Mouse (Mus musculus) cerebellum, adult 11 months (tissue): ENCODE measurements around the gene Slc35b2.

ENCODE experiments used
- DNase-seq: peaks from one replicate; pipeline ENCODE4 v3.0.0; 2022

The Slc35b2 gene

DNA sequence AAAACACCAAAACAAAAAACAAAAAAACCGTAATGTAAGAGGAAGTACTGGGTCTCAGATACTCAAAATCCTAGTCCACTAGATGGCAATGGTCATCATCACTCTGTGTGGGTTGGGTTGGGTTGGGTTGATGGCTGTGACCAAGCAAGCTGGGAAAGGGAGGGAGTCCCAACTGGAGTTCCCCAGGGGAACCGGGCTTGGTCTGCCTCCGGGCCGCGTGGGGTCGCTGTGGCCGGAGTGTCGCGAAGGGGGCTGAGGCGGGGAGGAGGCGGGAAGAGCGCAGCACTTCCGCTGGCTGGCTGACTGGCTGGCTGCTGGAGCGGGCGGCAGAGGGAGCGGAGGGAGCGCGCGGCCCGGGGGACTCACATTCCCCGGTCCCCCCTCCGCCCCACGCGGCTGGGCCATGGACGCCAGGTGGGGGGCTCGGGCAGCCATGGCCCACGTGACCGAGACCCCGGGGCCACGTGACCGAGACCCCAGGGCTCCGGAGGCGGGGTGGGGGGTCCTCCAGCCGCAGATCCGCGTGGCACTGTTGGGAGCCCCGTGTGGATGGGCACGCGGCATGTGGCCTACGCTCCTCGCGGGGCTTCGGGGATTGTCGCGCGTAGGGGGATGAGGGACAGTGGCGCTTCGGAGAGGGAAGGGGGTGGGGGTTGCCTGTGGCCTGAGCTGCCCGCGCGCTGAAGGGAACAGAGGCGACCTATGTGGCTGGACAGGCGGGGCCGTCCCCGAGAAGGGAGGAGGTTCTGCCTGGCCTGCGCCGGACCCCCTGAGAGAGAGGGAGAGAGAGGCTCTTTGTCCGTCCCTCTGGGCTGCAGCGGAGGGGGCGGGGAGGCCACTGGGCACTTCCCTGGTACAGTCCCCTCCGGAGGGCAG is at the start of gene Slc35b2:
Gene Slc35b2 (plus strand): TSS at position 220 of the 876 bp plus-strand sequence.
- peak; percentile 90 for DNase-seq

DNA sequence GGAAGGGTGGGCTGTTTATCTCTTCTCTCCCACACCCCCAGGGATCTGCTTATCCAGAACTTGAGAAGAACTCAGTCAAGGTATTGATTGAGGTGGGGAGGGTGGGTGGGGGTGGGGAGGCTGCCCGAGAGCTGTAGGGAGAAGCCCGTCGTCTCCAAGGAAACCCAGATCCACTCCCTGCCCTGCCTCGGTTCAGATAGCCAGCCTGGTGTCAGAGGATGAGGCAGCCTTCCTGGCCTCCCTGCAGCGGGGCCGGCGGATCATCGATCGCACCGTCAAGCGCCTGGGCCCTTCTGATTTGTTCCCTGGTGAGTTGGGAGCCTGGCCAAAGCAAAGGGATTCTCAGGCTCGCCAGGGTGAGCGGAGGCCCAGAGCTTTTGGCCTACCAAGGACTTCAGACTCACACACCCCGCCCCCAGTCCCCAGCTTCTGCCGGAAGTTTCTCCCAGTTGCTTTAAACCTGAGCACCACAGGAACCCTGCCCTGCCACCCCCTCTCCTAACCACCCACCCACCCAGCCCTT is 48.4 kb upstream of the Slc35b2 start:
- no peak for DNase-seq

DNA sequence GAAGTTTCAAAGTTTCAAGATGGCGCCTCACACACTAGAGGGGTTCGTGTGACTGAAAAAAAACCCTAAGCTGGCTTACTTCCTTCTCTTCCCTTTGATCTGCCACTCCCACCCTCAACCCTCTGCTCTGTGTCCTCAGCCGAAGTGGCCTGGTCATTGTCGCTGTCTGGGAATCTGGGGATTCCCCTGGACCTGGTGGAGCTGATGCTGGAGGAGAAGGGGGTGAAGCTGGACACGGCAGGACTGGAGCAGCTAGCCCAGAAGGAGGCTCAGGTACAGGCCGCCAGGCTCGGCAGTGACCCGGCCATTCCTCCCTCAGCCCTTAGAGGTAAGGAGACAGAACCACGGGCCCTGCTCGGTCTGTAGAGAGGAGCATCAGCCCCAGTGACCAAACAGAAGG is 47.9 kb upstream of the Slc35b2 start:
- DNase-seq = no peak

DNA sequence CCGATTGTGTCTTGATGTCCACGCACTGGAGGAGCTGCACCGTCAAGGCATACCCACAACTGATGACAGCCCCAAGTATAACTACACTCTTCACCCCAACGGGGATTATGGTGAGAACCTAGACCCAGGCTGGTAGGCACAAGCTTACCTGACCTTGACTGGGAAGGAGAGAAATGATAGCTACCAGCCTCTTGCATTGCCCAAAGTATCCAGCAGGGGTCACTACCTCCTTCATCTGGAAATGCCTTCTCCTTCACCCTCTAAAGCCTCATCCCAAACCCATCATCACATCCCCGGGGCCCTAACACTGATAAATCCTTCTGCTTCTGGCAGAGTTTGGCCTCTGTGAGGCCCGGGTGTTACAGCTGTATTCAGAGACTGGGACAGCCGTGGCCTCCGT is 47.2 kb upstream of the Slc35b2 start:
- DNase-seq = peak; percentile 90

DNA sequence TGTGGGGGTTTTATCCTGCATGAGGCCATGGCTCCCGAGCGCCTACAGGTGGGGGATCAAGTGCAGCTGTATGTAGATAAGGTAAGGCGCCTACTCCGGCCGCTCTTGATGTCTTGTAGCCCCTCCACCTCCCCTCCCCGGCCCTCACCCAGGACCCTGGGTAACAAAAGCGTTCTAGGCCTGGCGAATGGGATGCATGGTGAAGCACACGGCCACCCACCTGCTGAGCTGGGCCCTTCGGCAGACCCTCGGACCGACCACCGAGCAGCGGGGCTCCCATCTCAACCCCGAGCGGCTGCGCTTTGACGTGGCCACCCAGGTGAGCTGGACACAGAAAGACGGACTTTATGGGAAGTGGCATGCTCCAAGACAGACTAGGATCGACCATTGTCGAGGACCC is 46.5 kb upstream of the Slc35b2 start:
- no peak for DNase-seq

DNA sequence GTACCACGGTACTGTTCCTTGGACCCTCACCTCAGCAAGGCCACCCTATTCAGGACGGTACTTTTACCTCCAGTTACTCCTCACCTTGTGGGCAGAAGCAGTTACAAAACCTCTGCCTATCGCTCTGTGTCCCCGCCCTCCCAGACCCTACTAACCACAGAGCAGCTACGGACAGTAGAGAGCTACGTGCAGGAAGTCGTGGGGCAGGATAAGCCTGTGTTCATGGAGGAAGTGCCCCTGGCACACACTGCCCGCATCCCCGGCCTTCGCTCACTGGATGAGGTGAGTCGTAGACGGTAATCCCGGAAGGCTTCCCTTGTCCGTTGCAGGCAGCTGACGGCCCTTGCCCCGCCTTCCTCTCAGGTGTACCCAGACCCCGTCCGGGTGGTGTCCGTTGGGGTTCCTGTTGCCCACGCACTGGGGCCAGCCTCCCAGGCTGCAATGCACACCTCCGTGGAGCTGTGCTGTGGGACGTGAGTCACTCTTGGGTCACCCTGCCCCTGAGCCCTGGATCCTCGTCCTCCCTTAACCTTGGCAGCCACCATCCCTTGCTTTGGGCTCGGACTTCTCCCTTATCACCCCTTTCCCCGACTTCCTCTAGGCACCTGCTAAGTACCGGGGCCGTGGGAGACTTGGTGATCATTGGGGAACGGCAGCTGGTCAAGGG is 46.0 kb upstream of the Slc35b2 start:
- DNase-seq = no peak

DNA sequence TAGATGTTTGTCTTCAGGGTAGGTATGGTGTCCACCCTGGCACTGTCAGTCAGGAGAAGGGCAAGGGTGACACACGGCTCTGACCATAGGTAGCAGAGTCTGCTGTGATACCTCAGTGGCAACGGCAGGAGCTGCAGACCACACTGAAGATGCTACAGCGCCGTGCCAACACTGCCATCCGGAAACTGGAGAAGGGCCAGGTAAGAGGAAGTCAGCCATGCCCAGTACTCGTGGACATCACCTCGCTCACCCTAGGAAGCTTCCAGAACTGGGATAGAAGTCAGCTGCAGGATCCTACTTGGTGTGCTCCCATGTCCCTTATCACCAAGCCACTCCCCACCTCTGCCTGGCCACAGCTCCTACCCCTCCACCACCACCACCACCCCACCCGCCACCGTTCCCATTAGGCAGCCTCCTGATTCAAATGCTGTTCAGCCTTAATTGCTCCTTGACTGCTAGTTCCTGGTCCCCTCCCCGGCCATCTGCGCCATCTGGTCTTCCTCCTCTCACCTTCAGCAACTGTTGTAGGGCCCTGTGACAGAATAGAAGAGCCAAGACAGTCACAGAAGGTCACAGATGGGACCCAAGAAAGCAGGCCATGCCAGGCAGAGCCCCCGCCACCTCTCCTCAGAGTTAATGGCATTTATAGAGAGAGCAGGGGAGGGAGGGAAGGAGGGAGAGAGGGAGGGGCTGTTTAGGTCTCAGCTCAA is 44.8 kb upstream of the Slc35b2 start:
- peak; percentile 87 for DNase-seq

DNA sequence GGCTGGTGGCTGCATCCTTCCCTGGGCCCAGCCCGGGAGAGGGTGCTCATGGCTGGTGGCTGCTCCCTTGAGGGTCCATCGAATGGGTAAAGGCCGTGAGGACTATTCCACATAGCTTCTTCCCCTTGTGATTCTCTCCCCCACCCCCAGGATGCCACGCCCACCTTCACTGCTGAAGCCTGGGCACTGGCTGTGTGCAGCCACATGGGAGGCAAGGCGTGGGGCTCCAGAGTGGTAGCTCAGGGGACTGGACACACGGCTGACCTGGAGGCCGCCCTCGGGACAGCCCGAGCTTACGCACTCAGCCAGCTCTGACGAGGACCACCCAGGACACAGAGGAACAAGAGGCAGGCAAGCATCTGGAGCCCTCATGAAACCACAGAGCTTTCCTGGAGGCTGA is 43.5 kb upstream of the Slc35b2 start:
- DNase-seq = no peak

DNA sequence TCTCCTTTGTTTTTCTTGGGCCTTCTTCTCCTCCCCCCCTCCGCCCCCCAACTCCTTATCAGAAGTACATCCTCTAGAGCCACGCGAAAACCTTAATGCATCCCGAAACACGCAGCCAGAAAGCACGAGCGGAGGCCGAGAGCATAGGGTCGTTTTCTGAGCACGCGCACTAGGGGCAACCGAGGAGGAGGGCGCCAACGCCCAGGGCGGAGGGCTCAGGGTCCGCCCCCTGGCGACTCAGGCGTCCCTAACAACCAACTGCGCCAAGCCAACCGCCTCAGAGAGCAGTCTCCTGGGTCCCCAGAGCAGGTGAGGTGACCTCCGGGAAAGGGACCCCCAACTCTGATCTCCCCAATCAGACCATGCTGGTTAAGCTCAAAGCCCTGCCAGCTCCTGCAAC is 40.4 kb upstream of the Slc35b2 start, which contains the start of gene Tcte1:
Gene Tcte1 (plus strand): TSS at position 172 of the 400 bp plus-strand sequence.
- DNase-seq = no peak

DNA sequence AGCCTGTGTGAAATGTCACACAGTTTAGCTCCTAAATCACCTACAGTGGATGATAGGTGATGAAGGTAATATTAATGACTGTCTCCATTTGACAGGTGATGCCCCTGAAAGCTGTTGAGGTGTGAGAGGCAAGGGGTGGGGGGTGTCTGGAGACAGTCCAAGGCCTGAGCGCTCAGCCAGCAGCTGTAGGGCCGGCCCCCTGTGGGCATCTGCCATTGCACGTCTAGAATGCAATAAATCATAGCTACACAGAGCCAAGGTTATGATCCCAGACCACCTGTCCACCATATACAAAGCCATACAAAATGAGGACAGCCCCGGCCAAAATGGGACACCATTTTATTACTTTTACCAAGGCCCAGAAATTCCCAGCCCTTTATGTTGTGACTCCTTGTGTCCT is 38.7 kb upstream of the Slc35b2 start:
- DNase-seq = no peak

DNA sequence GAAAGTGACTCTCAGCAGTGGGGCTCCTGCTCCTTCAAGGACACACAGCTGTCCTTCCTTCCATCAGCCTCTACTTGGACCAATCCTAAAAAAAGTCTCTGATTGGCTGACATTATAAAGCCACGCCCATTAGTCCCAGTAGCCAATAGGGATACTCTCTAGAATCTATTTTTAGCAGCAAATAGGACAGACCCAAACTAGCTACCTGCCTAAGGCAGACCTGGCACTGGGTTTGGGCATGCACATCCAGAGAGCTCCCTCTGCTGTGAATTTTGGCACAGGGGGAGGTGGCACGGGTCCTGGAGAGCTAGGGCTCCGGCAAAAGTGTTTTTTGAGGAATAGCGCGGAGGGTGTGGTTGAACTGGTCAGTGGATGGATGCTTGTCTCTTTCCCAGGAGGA is 37.1 kb upstream of the Slc35b2 start:
- no peak for DNase-seq

DNA sequence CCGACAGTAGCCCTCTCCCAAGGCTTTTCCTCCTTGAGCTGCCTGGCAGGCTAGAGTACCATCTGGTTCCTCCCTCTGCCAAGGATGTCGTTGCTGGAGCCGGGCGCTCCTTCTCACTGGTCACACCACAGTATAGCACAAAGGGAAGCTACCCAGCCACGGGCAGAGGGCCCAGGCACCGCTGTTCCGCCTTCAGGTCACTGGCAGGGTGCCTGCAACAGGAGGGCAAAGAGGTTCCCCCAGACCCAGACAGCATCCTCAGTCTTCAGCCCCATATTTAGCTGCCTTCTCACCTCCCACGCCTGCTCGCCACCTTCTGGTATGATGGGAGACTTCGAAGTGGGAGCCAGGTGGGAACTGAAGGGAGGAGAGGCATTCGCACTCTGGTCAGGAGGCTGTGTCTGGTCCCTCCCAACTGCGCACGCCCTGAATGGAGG is 33.3 kb upstream of the Slc35b2 start:
- DNase-seq = peak; percentile 89

DNA sequence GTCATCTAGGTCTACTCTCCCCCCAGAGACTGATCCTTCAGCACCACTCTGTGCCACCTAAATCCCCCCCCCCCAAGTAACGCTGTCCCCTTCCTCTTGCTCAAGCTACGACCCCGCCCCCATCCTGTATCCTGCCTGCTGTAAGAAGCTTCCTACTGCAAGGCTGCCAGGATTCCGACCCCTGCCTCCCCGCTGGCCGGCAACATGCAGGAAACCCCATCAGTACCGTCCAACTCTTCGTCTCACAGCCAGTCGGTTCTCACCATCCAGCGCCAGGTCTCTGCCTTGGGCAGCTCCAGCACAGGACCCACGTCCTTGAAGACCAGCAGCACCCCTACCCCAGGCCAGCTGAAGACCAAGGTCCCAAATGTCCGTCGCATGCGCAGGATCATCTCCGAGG is 30.8 kb upstream of the Slc35b2 start:
- DNase-seq = no peak

DNA sequence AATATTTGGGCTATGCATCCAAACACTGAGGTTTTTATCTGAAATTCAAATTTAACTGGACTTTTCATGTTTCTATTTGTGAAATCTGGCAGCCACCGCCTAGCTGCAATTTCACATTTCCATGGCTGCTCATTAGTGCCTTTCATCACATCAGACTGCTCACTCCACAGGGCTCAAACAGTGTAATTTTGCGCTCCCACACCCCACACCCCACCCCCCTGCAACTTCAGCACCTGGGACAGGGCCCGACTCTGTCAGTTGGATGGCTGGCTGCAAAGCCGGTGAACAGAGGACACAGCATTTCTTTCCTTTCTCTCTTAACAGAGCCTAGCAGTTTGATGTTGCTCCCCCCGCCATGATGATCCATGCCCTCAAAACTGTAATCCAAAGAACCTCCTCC is 27.4 kb upstream of the Slc35b2 start:
- no peak for DNase-seq

DNA sequence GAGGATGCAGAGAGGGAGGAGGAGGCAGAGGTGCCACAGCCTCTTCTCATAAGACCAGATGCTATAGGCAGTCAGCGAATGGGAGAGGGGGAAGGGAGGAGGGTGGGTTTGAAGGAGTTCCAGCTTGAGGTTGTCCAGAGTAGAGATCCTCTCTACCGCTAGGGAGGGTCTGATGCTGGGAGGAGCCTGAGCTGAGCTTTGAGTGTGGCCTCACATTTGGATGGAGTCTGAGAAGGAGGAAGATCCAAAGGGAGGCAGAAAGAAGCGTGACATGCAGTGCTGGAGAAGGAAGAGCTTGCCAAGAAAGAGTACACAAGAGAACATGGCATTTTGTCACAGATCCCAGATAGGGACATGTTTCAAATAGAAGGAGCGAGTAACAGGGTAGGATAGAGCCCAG is 25.3 kb upstream of the Slc35b2 start:
- DNase-seq = no peak

DNA sequence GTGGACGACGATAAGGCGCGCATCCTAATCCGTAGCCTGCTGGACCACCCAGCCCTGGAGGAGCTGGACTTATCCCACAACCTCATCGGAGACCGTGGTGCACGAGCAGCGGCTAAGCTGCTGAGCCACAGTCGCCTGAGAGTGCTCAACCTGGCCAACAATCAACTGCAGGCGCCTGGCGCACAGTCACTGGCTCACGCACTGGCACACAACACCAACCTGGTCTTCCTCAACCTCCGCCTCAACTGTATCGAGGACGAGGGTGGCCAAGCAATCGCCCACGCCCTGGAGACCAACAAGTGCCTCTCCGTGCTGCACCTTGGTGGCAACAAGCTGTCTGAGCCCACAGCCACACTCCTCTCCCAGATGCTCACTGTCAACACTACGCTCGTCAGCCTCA is 24.0 kb upstream of the Slc35b2 start:
- no peak for DNase-seq

DNA sequence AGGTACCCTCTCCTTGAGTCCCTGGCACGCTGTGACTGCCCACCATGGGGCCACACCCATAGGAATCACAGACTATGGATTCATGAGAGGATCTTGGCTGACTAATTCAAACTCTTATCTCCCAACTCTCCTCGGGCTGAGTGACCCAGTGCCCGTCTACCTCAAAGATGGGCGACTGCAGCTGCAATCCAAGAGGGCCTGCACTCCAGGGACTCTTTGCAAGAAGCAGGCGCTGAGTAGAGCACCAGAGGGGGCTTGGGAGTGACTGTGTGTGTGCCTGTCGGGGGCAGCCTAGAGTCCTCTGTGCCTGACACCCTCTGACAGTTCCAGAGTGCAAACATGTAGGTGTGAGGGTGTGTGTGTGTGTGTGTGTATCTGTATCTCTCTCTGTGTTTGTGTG is 21.5 kb upstream of the Slc35b2 start:
- DNase-seq = no peak

DNA sequence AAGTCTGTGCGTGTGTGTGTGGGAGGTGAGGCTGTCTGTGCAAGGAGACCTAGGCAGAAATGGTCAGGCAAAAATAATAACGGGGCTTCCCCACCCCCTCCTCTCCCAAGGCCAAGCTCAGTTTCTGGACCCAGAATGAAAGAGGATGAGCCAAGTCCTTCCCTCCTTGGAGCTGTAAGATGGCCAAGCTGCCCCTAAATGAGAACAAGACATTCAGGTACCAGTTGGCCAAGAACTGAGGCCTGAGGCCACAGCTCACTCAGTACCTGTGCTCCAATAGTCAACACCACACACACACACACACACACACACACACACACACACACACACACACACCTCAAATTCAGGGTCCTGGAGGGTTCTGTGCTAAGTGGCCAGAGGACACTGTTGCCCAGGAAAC is 21.0 kb upstream of the Slc35b2 start:
- DNase-seq = peak; percentile 51

DNA sequence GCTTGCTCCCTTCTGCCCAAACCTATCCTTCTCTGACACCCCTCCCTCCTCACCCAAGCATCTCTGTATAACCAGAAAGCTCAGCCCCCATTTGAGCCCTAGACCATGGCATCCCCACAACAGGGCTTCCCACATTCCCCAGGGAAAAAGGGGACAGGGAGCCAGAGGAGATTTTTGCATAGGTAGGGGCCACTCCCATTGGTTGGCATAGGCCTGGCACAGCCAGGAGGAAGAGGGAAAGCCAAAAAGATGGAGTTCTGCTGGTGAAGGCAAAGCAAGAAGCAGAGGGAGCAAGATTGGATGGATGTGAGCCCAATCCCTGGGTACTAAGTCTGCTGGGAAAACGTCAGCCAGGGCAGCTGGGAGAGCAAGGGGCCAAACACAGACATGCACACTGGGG is 20.6 kb upstream of the Slc35b2 start:
- DNase-seq = no peak

DNA sequence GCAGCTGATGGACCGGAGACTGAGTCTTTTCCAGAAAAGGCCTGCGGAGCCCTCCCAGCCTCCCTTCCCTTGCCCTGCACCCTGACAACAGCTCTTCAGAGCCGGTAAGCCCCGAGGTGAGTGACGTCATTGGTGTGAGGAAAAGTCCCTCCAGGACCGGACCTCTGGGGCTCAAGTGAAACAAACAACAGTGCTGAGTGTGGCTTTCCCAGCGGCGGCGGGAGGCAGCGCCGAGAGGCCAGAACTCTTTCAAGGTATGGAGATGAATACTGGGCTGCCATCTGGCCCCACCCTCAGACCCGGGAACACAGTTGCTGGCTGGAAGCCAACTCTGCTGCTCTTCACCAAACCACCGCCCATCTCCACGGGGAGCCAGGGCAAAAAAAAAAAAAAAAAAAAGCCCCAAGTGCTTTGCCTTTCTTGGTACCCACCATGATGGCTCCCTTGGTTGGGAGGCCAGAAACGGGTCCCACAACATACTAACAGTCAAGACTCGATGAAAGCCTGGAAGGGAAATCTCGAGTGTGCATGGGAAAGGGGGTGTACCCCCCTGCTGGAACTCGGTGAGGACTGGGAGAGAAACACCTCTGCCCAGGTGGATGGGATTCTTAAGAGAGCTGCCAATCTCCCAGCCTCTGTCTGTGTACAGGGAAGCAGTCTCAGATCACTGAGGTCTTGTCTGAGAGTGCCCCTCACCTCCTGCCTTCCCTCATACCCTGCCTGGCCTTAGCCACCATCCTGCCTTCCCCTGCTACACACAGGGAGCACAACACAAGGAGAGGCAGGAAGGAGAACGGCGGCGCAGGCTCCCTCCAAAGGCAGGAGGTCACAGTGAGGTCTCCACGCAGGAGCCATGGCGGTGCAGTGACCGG is 19.4 kb upstream of the Slc35b2 start:
- peak; percentile 60 for DNase-seq

DNA sequence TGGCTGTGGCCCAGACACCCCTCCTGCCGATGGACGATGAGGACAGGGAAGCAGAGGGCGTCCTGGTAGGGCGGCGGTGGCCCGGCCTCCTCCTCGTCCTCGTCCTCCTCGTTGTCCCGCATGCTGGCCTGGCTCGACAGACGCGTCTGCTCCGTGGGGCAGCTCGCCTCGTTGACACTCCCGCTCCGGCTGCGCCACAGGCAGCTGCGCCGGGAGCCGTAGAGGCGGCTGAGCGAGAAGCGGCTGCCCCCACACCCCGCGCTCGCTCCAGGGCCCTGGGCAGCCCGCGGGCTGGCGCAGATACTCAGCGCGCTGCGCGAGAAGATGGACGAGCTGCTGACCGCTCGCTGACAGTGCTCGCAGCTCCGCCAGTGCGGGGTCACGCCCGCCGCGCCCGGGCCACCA is 18.8 kb upstream of the Slc35b2 start:
- peak; percentile 61 for DNase-seq

DNA sequence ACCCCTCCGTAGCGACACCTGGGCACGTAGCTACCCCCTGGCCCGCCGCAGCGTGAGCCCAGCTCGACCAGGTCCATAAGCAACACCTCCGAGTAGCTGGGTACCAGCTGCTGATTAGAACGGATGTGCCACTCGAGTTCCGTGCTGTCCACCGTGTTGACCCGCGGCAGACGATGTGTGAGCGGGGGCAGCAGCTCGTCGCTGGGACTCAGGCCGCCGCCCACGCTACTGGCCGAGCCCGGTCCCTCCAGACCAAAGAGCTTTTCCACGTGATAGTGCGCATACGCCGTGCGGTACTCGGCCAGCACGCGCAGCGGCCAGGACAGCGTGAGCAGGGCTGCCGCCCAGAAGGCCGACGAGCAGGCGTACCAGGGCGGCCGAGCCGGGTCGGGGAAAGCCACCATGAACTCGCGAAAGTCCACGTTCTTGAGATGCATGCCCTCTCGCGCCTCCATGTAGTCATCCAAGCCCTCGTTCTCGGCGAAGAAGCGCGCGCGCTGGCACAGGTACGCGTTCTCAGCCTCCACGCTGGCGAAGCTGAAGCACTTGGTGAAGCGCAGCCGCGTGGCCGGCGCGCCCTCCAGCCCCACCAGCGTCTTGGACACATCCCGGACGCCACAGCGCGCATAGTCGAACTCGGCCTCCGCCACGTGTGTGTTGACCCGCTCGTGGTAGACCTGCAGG is 18.3 kb upstream of the Slc35b2 start:
- DNase-seq = peak; percentile 51
